Mouse (Mus musculus): Measurements from ENCODE around the gene Eno3. TPM values are rescaled to one million over a fixed set of nuclear protein-coding genes. Genes with fewer than 3 reads are reported as not detected.
A peak's percentile ranks its signal among the peaks of the same experiment; 100 is the strongest.

Gene Eno3
- polyA plus RNA-seq, 1 experiment = 75.8 TPM

GRCm38 (mm10) chr11:70646691-70647650 is 10.0 kb upstream of the Eno3 start, which contains the start of the genes Rnf167 and Slc25a11:
Rnf167 (plus strand) TSS chr11:70647235.
Slc25a11 (minus strand) TSS chr11:70647479.
- Histone ChIP-seq H3K4me1 (replicated peaks; ENCODE audit: control insufficient read depth, insufficient read depth, low read length) (peaks cover 39% of the 10 kb centered on the region), H3K36me3 (ENCODE audit: control insufficient read depth, insufficient read depth, low read length) (peaks cover 33% of the 10 kb centered on the region), H3K27me3 (ENCODE audit: control insufficient read depth, insufficient read depth, low read length) (no peaks in the 10 kb centered on the region), H3K27ac (ENCODE audit: control insufficient read depth, insufficient read depth, low read length) (peak within 1 kb of the TSS; percentile 97), H3K4me3 (ENCODE audit: control insufficient read depth, insufficient read depth, low read length) (peak within 1 kb of the TSS; percentile 66)
- peak; percentile 66; the same call in 1 of the 2 replicates for TF ChIP-seq CTCF (IDR thresholded peaks at IDR 0.05; ENCODE audit: borderline replicate concordance, control insufficient read depth, extremely low read depth, insufficient read depth, low read length, poor library complexity)
- peak; percentile 91 for TF ChIP-seq POLR2A (IDR thresholded peaks at IDR 0.05; ENCODE audit: control insufficient read depth, extremely low read depth, insufficient read depth, low read length, poor library complexity)
- peak; percentile 96 for DNase-seq
- under 1% methylated on average over 63 of the region's 63 CpGs for WGBS

GRCm38 (mm10) chr11:70647716-70648420 is 9.1 kb upstream of the Eno3 start:
- Histone ChIP-seq H3K27ac (ENCODE audit: control insufficient read depth, insufficient read depth, low read length) (peak overlapping the region; percentile 97), H3K4me3 (ENCODE audit: control insufficient read depth, insufficient read depth, low read length) (peak overlapping the region; percentile 66), H3K36me3 (ENCODE audit: control insufficient read depth, insufficient read depth, low read length) (peaks cover 42% of the 10 kb centered on the region), H3K4me1 (replicated peaks; ENCODE audit: control insufficient read depth, insufficient read depth, low read length) (peaks cover 41% of the 10 kb centered on the region), H3K27me3 (ENCODE audit: control insufficient read depth, insufficient read depth, low read length) (no peaks in the 10 kb centered on the region)
- TF ChIP-seq CTCF (IDR thresholded peaks at IDR 0.05; ENCODE audit: borderline replicate concordance, control insufficient read depth, extremely low read depth, insufficient read depth, low read length, poor library complexity) = no peak
- TF ChIP-seq POLR2A (IDR thresholded peaks at IDR 0.05; ENCODE audit: control insufficient read depth, extremely low read depth, insufficient read depth, low read length, poor library complexity) = no peak; the same call in 1 of the 2 replicates
- 2% methylated on average over 28 of the region's 28 CpGs for WGBS
- DNase-seq = peak; percentile 64

- peaks cover 41% of the 10 kb centered on the region for H3K4me1 ChIP-seq (replicated peaks; ENCODE audit: control insufficient read depth, insufficient read depth, low read length)
- peak; percentile 4 for DNase-seq
- TF ChIP-seq CTCF (IDR thresholded peaks at IDR 0.05; ENCODE audit: borderline replicate concordance, control insufficient read depth, extremely low read depth, insufficient read depth, low read length, poor library complexity) (no peak), POLR2A (IDR thresholded peaks at IDR 0.05; ENCODE audit: control insufficient read depth, extremely low read depth, insufficient read depth, low read length, poor library complexity) (no peak)
- no peaks in the 10 kb centered on the region for H3K27me3 ChIP-seq (ENCODE audit: control insufficient read depth, insufficient read depth, low read length)
- 9% methylated on average over 4 of the region's 4 CpGs for WGBS
- peak overlapping the region; percentile 20; the same call in 1 of the 2 replicates for H3K27ac ChIP-seq (ENCODE audit: control insufficient read depth, insufficient read depth, low read length)
- H3K4me3 ChIP-seq (ENCODE audit: control insufficient read depth, insufficient read depth, low read length) = no peak overlapping the region
- H3K36me3 ChIP-seq (ENCODE audit: control insufficient read depth, insufficient read depth, low read length) = peaks cover 44% of the 10 kb centered on the region
These were observed 8.5 kb upstream of the Eno3 start for GRCm38 (mm10) chr11:70648512-70648911.

- Histone ChIP-seq H3K27me3 (ENCODE audit: control insufficient read depth, insufficient read depth, low read length) (no peaks in the 10 kb centered on the region), H3K27ac (ENCODE audit: control insufficient read depth, insufficient read depth, low read length) (peak overlapping the region; percentile 58), H3K4me3 (ENCODE audit: control insufficient read depth, insufficient read depth, low read length) (peak overlapping the region; percentile 12; the same call in 1 of the 2 replicates), H3K36me3 (ENCODE audit: control insufficient read depth, insufficient read depth, low read length) (peaks cover 44% of the 10 kb centered on the region), H3K4me1 (replicated peaks; ENCODE audit: control insufficient read depth, insufficient read depth, low read length) (peaks cover 41% of the 10 kb centered on the region)
- 84% methylated on average over 8 of the region's 8 CpGs for WGBS
- peak; percentile 18 for DNase-seq
- TF ChIP-seq POLR2A (IDR thresholded peaks at IDR 0.05; ENCODE audit: control insufficient read depth, extremely low read depth, insufficient read depth, low read length, poor library complexity) (no peak), CTCF (IDR thresholded peaks at IDR 0.05; ENCODE audit: borderline replicate concordance, control insufficient read depth, extremely low read depth, insufficient read depth, low read length, poor library complexity) (no peak)
These were observed 7.7 kb upstream of the Eno3 start for GRCm38 (mm10) chr11:70649185-70649734.

GRCm38 (mm10) chr11:70650322-70651175 is 6.5 kb upstream of the Eno3 start:
- Histone ChIP-seq H3K4me1 (replicated peaks; ENCODE audit: control insufficient read depth, insufficient read depth, low read length) (peaks cover 36% of the 10 kb centered on the region), H3K27me3 (ENCODE audit: control insufficient read depth, insufficient read depth, low read length) (no peaks in the 10 kb centered on the region), H3K36me3 (ENCODE audit: control insufficient read depth, insufficient read depth, low read length) (peaks cover 44% of the 10 kb centered on the region), H3K4me3 (ENCODE audit: control insufficient read depth, insufficient read depth, low read length) (peak overlapping the region; percentile 34), H3K27ac (ENCODE audit: control insufficient read depth, insufficient read depth, low read length) (peak overlapping the region; percentile 84)
- peak; percentile 45 for DNase-seq
- 44% methylated on average over 12 of the region's 12 CpGs for WGBS
- TF ChIP-seq CTCF (IDR thresholded peaks at IDR 0.05; ENCODE audit: borderline replicate concordance, control insufficient read depth, extremely low read depth, insufficient read depth, low read length, poor library complexity) = no peak
- TF ChIP-seq POLR2A (IDR thresholded peaks at IDR 0.05; ENCODE audit: control insufficient read depth, extremely low read depth, insufficient read depth, low read length, poor library complexity) = no peak

All from thymus, adult 2 months (tissue).